ENCODE assay signal across 11 mouse cellular contexts in the genomic region with DNA sequence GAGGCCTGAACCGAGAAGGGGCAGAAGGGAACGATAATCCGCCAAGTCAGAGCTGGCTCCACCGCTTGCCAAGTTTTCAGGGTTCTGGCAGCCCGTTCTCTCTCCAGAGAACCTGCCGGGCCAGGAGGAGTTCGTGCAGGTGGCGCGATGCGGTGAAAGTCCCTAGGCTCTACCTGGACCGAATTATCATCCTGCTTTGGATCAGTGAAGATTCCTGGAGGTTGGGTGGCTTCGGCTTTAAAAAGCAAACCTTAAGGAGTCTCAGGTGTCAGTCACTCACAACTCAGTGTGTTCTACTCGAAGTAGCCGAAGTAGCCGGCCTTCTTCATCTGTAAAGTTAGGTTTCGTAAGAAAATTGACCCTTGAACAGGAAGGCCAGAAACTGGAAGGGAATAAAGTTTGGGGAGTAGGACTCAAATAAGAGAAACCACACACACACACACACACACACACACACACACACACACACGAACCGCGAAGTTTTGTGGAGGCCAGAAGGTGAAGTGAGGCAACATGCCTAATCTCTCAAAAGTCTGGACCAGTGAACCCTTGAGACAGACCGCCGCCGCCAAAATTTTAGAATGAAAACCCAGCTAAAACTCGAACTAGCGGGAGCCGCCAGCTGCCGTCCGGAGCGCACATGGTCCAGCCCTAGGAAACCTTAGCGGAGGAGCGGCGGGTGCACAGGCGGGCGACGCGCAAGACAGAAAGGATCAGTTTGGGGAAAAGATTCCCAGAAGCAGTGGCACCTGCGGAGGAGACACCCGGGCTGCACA. TPM values are rescaled to one million over a fixed set of nuclear protein-coding genes. Genes with fewer than 3 reads are reported as not detected.
DNase-seq lines count a peak whose midpoint lies in the region; ATAC-seq and TF ChIP-seq lines count a peak whose summit lies in the region.
"Had no signal": no experiment of that assay in that cellular context is flagged by ENCODE, and none has a peak within 500 bp of the region (broad histone marks: within the 10 kb centered on the region; RNA-seq: fewer than 3 reads in every experiment).

No protein-coding gene starts in this region.

- H3K9ac ChIP-seq in lung, embryonic 14.5 days: no peak overlapping the region
- H3K9ac ChIP-seq in forebrain, embryonic 12.5 days: no peak overlapping the region
- H3K9ac ChIP-seq in limb, embryonic 15.5 days: no peak overlapping the region
- no peak overlapping the region for H3K9ac ChIP-seq in stomach, postnatal 0 days (ENCODE audit: low read length)

- no peaks in the 10 kb centered on the region for H3K9me3 ChIP-seq in lung, embryonic 14.5 days (ENCODE audit: low read depth, low read length)
- no peaks in the 10 kb centered on the region for H3K9me3 ChIP-seq in forebrain, embryonic 12.5 days
- no peaks in the 10 kb centered on the region for H3K9me3 ChIP-seq in limb, embryonic 15.5 days
- no peaks in the 10 kb centered on the region for H3K9me3 ChIP-seq in stomach, postnatal 0 days (ENCODE audit: control insufficient read depth, low read length)

- no peak overlapping the region; the same call in 1 of the 2 replicates for H3K4me2 ChIP-seq in lung, embryonic 14.5 days
- H3K4me2 ChIP-seq in forebrain, embryonic 12.5 days: peak overlapping the region; percentile 41
- H3K4me2 ChIP-seq in limb, embryonic 15.5 days: peak overlapping the region; percentile 26
- no peak overlapping the region for H3K4me2 ChIP-seq in stomach, postnatal 0 days (replicated peaks; ENCODE audit: low read depth)

- peak; percentile 22 for DNase-seq in lung, embryonic 14.5 days
- no peak for DNase-seq in lung, postnatal 4 days
- DNase-seq in stomach, postnatal 0 days (ENCODE audit: low spot score): no peak
- DNase-seq in left cerebral cortex, postnatal 14 days (ENCODE audit: low spot score in 2 of 2): no peak
- DNase-seq in spleen, adult 18-20 months: no peak
- DNase-seq: lung, adult 2 months had no signal

- TF ChIP-seq CTCF in lung, embryonic 14.5 days (IDR thresholded peaks at IDR 0.05; ENCODE audit: low read depth): no peak
- TF ChIP-seq CTCF in stomach, postnatal 0 days (IDR thresholded peaks at IDR 0.05; ENCODE audit: low read depth): no peak

- no peak overlapping the region for H3K27ac ChIP-seq in lung, embryonic 14.5 days (ENCODE audit: low read depth)
- no peak overlapping the region for H3K27ac ChIP-seq in forebrain, embryonic 12.5 days
- H3K27ac ChIP-seq in limb, embryonic 15.5 days: no peak overlapping the region
- no peak overlapping the region for H3K27ac ChIP-seq in stomach, postnatal 0 days (replicated peaks)

- 0 out of 2 replicates have a peak overlapping the region, but pooled peaks have one; percentile 8 for H3K4me3 ChIP-seq in lung, embryonic 14.5 days (ENCODE audit: low read depth, low read length)
- peak overlapping the region; percentile 24 for H3K4me3 ChIP-seq in forebrain, embryonic 12.5 days (replicated peaks)
- peak overlapping the region; percentile 14 for H3K4me3 ChIP-seq in limb, embryonic 15.5 days
- peak overlapping the region; percentile 4; the same call in 1 of the 2 replicates for H3K4me3 ChIP-seq in stomach, postnatal 0 days (ENCODE audit: low read depth, low read length)

- ATAC-seq in lung, embryonic 14.5 days (ENCODE audit: insufficient read depth): no peak
- no peak for ATAC-seq in forebrain, embryonic 12.5 days (ENCODE audit: low FRiP score)
- no peak for ATAC-seq in limb, embryonic 15.5 days (ENCODE audit: insufficient number of reproducible peaks, low FRiP score, low TSS enrichment, low read depth)
- ATAC-seq in stomach, postnatal 0 days (ENCODE audit: low FRiP score, low TSS enrichment): no peak

- H3K27me3 ChIP-seq in lung, embryonic 14.5 days (ENCODE audit: insufficient read depth, low read length): peaks cover 99% of the 10 kb centered on the region
- H3K27me3 ChIP-seq in forebrain, embryonic 12.5 days: peaks cover 97% of the 10 kb centered on the region
- H3K27me3 ChIP-seq in limb, embryonic 15.5 days: peaks cover 99% of the 10 kb centered on the region
- H3K27me3 ChIP-seq in stomach, postnatal 0 days (ENCODE audit: control insufficient read depth, insufficient read depth, low read length): peaks cover 26% of the 10 kb centered on the region; the same call in 1 of the 2 replicates

- WGBS in lung, embryonic 14.5 days: 1% methylated on average over 37 of the region's 37 CpGs
- under 1% methylated on average over 37 of the region's 37 CpGs for WGBS in forebrain, embryonic 12.5 days
- WGBS in limb, embryonic 15.5 days: 1% methylated on average over 37 of the region's 37 CpGs
- WGBS in stomach, postnatal 0 days: 2% methylated on average over 37 of the region's 37 CpGs

- no peak for TF ChIP-seq EP300 in stomach, postnatal 0 days (optimal IDR thresholded peaks at IDR 0.05)

- no peaks in the 10 kb centered on the region for H3K36me3 ChIP-seq in lung, embryonic 14.5 days (ENCODE audit: insufficient read depth)
- no peaks in the 10 kb centered on the region for H3K36me3 ChIP-seq in forebrain, embryonic 12.5 days (replicated peaks)
- no peaks in the 10 kb centered on the region for H3K36me3 ChIP-seq in limb, embryonic 15.5 days
- H3K36me3 ChIP-seq in stomach, postnatal 0 days (ENCODE audit: control insufficient read depth, insufficient read depth, low read length): no peaks in the 10 kb centered on the region

- intact Hi-C loops in left cerebral cortex, postnatal 14 days (cut with DNase I): loop anchor here (5.0 kb wide), 1 partner anchor 914 kb away; the partner anchor contains the start of gene Foxl2

- no peaks in the 10 kb centered on the region for H3K4me1 ChIP-seq in lung, embryonic 14.5 days (ENCODE audit: insufficient read depth)
- peaks cover 61% of the 10 kb centered on the region for H3K4me1 ChIP-seq in forebrain, embryonic 12.5 days
- peaks cover 49% of the 10 kb centered on the region for H3K4me1 ChIP-seq in limb, embryonic 15.5 days
- H3K4me1 ChIP-seq in stomach, postnatal 0 days (replicated peaks; ENCODE audit: control insufficient read depth, insufficient read depth): peaks cover 2% of the 10 kb centered on the region; the same call in 1 of the 2 replicates

RNA-seq across cellular contexts. Expression of gene Sox14, which starts 5.0 kb away (rescaled TPM):
- 0.09 TPM in 1 of 2 replicates, not detected in the other for polyA plus RNA-seq in lung, embryonic 14.5 days (2014; fragmentation: Nextera tagmentation; extraction: Ambion mirVana)
- 4.7 and 6.6 TPM in 2 replicates for polyA plus RNA-seq in forebrain, embryonic 12.5 days (2016; fragmentation: Nextera tagmentation; extraction: Ambion mirVana)
- not detected in 2 replicates for polyA plus RNA-seq in limb, embryonic 15.5 days (2015; fragmentation: Nextera tagmentation; extraction: Ambion mirVana)
- not detected in 2 replicates for polyA plus RNA-seq in stomach, postnatal 0 days (2015; fragmentation: Nextera tagmentation; extraction: Ambion mirVana)
- total RNA-seq in left cerebral cortex, postnatal 14 days (2021): not detected
- total RNA-seq: neutrophil, adult 5-6 weeks had no signal
- polyA plus RNA-seq: frontal cortex, adult 2 months; large intestine, adult 2 months; lung, adult 2 months had no signal

Comparison
In these comparisons a context has a peak if more than half of its experiments do, and no peak if none do; other contexts are left out.
1. H3K4me2 ChIP-seq: peak in forebrain, embryonic 12.5 days (single experiment) and limb, embryonic 15.5 days (single experiment); none in lung, embryonic 14.5 days (single experiment) and stomach, postnatal 0 days (single experiment).
2. Peak in every context shown above with its lines, with median percentiles within 50 percentile points of each other: H3K4me3 ChIP-seq.